Mouse (Mus musculus) MN1 (cell line): Measurements from ENCODE around the gene Aarsd1.
A peak's percentile ranks its signal among the peaks of the same experiment; 100 is the strongest.
"Not testable (repeated sequence)": the region's sequence is repeated elsewhere in the genome, so short reads cannot be mapped to it uniquely, and the experiment has no call there.

Experiments used
- DNase-seq: peaks from one replicate; pipeline ENCODE4 v3.0.0-alpha.2; 2016; ENCODE audit warnings: low spot score

The Aarsd1 gene

DNA sequence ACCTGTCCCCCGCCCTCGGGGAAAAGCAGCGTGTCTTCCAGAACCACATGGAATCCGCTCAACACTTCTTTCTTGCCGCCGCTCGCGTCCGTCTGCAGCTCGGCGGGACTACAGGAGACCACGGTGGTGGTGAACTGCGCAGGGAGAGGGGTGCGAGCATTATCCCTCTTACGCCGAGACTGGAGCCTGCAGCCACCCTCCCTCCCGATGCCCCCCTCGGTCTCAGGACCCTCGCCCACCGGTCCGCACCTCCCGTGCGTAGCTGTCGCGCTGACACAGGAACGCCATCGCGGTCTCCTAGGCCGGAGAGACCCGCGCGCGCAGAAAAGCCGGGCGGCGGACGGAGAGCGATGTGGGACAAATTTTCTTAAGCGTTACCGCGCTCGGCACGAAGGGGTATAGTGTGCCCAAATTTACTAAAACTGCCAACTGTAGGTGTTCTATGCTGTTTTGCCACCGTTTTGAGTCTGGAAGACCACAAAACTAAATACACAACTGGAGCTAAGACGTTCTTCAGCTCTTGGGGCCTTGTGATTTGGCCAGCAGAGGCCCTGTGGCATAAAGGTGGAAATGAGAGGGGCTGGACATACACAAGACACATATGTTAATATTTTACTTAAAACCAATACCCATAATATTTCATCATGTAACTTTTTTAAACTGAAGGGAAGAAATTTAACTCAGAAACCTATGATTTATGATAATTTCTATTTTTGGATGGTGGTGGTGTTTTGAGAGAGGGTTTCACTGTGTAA, at the start of gene Aarsd1:
Gene Aarsd1, minus strand, starts transcription at position 515 of the 755 bp plus-strand sequence.
- peak; percentile 87 for DNase-seq

DNA sequence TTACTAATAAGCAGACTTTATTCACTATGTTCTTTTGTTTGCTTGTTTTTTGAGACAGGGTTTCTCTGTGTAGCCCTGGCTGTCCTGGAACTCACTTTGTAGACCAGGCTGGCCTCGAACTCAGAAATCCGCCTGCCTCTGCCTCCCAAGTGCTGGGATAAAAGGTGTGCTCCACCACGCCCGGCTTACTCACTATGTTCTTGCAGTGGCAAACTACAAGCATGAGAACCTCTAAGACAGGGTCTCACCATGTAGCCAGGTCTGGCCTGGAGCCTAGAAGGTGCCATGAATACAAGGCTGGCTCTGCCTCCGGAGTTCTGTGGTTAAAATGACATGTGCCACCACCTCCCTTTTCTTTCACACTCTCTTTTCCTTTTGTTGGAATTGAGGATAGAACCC, 49.1 kb upstream of the Aarsd1 start:
- not testable (repeated sequence) for DNase-seq

DNA sequence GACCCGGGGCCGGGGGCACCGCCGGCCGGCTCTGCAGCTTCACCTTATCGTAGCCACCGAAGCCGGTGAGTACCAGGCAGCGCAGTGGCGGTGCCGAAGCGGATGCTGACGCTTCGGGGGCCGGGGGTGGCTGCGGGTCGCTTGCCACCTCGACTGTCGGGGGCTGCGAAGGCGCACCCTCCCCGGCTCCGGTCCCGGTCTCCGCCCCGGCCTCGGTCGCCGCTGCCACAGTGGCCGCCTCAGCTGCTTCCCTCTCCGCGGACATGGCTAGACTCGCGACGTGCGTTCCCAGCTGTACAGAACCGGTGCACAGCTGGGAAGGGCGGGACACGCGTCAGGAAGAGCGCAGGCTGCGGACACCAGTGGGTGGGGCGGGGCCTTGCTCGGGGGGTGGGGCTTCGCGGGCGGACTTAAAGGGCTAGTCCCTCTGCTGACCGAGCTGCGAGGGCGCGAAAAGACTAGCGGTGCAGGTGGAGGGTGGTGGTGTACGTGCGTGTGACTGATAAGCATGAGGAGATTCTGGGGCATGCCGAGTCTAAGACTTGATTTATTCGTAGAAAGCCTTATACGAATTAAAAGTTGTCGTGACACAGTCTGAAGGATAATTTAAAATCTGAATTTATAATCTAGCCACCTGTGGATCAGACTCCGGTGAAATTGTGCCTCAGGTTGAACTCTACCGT, 48.6 kb upstream of the Aarsd1 start, which contains the start of gene Vat1:
Gene Vat1, minus strand, starts transcription at position 362 of the 683 bp plus-strand sequence.
- DNase-seq = peak; percentile 78

DNA sequence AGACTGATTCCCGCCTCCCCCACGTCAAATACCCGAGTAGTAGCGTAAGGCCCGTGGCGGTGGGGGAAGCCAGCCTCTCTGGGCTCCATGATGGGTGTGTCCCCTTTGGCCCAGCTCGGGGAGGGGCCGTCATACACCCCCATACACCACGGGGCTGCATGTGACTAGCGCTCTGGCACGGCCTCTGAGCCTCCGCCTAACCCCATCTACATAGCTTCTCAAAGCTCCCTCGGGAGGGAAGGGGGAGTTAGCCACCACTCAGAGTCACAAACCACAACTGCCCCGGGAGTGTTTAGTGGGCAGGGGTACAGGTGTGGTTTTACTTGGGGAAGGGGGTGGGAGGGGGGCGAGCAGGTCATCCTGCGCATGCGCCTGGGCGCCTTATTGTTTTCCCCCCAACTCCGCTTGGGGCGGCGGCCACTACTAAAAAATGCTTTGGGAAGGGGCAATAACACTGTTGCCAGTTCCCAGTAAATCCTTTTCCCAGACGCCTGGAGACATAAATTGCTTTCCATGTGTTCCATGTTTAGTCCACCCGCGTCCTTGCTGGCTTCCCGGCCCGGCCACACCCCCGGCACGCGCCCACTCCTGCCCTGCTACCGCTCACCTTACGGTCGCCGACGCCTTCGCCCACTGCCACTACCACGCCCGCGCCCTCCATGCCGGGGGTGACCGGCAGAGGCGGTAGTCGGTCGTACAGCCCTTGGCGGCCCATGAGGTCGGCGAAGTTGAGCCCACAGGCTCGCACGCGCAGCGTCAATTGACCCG, 47.9 kb upstream of the Aarsd1 start:
- DNase-seq = peak; percentile 79

DNA sequence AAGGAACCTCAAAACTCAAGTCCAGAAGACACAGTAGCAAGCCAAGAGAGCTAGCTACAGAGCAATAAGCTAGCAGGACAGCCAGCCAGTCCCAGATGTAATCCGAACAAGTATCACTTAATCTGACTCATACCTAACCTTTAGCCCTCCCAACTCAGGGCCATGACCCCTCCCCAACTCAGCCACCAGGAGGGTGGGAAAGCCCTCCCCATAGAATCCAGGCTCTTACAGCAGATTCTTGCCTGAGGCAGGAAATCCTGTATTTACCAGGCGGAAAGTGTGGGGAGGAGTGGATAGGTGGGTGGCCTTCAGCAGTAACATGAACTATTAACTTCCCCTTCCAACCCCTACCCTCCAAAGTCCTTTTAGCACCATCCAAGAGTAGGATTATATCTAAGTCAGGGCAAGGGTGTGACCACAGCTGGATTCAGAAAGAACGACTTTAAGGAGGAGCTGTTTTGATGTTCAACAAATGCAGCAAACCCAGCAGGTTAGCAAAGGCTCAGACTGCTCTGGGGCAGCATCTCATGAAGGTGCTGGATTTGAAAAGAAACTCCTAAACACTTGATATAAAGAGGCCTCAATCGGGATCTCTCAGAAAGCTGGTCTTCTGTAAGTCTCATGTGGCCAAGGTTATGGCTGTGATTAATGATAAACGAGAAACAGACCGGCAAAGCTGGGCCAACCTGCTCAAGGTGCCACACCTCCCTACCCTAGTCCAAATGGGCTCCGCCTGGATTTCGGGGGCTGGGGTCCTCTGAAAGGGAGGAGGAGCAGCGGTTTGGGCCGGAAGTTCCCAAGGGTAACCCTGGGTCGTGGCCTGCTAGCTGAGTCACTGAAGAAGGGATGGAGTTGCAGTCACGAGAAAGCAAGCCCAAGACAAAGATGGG, 47.0 kb upstream of the Aarsd1 start, which contains the start of gene Rnd2:
Gene Rnd2, plus strand, starts transcription at position 789 of the 890 bp plus-strand sequence.
- no peak for DNase-seq

DNA sequence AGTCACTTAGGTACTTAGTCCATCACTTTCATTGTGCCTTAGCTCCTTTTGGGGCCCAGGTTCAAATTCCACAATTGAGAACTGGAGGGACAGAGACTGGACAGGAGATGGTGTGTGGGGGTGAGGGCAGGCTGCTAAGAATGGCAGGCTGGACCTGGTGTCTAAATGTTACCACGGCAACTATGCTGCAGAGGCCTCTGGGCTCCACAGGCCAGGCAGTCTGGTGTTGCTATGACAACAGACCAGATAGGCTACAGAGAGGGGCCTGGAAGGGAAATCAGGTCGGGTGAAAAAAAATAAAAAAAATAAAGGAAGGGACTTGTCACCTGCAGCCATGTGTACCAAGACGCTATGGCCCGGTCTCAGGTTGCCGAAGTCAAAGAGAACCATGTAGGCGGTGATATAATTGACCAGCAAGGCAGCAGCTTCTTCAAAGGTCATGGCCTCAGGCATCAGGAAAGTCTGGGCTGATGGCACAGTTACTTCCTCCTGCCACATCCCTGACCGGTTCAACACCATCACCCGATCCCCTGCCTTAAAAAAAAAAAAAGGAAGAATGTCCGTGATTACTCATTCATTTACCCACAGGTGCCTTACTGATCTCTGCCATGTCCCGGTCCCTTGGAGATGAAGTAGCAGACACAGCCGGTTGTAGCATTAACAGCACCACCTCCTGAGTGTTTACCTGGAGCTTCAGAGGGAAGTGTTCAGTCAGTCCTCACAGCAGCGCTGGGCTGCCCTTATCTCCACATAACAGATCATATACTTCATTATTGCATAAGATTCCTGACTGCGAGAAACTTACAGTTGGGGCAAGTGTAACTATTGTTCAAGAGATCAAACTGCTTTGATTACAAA, 45.4 kb upstream of the Aarsd1 start:
- peak; percentile 83 for DNase-seq

DNA sequence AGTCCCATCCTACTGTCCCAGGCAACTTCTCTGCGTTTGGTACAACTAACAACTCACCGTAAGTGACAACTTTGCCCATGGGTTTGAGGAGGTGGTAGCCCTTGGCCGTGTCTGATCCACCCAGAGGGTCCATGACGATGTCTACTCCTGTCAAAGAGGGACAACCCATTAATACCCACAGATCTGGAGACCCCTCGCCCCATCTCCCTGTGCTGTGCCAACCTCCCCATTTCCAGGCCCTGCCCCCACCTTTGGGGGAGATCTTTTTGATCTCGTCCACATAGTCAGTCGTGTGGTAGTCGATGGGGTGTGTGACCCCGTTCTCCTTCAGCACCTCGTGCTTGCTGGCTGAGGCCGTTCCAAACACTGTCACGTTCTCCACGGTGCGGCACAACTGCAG, 44.7 kb upstream of the Aarsd1 start:
- no peak for DNase-seq

DNA sequence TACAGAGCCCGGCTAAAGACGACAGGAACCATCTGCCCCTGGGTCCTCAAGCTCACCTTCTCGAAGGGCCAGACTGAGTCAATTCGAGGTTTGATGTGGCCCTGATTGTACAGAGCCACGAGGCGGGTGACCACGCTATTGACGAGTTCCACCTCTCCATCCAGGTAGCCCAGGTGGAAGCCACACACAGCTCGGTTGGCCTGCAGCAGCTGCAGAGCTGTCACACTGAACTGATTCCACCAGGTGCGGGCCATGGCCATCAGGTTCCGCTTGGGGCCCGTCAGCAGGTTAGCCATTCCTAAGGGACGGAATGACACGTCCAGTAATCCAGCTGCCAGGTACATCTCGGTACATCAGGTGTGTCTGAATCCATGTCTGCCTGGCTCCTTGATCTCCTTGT, 42.9 kb upstream of the Aarsd1 start:
- DNase-seq = no peak

DNA sequence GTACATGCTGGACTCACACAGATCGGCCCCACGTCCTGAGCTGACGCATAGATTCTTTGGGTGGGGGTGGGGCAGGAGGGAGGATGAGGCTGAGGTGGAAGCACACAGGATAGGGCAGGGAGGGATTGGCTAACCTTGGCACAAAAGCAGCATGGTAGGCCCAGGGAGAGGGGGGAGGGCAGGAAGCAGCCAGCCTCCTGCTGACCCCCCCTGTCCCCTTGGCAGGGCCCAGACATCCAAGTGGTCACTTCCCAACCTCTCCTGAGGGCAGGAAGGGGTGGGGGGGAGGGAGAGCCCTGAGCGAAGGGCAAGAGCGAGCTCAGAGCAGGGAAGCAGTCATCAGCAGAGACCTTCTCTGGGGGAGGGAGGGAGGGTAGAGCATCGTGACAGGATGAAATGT, 42.3 kb upstream of the Aarsd1 start:
- no peak for DNase-seq

DNA sequence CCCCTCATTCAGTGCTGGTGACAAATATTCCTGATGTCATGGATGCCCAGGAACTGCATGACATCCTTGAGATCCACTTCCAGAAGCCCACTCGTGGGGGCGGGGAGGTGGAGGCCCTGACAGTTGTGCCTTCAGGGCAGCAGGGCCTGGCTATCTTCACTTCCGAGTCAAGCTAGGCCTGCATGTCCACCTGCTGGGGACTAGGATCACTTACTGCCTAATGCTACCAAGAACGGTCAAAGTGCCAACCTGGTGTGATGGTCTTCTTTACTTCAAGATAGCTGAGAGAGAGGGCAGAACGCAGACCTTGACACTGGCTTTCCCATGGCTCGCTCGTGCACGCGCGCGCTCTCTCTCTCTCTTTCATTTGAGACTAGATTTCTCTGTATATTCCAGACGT, 40.8 kb upstream of the Aarsd1 start:
- DNase-seq = no peak

DNA sequence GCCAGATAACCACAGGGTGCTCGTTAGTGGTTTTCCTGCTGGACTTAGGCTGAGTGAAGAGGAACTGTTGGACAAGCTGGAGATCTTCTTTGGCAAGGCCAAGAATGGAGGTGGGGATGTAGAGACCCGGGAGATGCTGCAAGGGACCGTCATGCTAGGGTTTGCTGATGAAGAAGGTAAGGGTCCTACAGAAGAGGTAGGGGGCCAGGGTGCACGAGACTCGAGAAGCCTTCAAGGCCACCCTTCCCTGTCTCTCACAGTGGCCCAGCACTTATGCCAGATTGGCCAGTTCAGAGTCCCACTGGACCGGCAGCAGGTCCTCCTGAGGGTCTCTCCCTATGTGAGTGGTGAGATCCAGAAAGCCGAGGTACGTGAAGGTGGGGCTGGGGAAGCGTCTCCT, 40.2 kb upstream of the Aarsd1 start:
- DNase-seq = no peak

DNA sequence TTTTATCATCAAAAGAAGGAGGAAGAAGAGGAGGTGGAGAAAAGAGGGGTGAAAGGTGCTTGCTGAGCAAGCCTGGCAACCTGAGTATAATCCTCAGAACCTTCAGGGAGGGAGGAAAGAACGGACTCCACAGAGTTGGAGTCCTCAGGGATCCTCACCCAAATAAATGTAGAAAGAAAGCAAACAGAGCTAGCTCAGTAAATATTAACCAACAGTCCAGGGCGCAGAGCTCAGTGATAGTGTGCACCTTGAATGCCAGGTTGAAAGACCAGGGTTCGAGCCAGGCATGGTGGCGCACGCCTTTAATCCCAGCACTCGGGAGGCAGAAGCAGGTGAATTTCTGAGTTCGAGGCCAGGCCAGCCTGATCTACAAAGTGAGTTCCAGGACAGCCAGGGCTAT, 38.2 kb upstream of the Aarsd1 start:
- no peak for DNase-seq

DNA sequence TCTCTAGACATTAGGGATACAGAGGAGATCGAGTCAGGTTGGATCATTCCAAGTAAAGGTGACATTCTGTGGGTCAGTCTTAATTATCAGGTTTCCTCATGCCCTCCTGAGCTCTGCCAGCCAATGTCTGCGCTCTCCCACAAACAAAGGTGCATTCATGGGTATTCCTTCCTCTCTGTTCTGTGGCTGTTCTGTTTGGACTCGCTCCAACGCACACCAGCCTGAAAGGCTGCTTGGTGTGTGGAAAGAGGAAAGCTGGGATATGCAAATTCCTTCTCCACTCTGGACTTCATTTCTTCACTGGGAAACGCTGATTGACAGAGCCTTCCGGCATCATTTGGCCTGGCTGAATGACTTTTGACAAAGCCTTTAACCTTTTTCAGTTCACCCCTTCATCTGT, 37.3 kb upstream of the Aarsd1 start:
- DNase-seq = no peak

DNA sequence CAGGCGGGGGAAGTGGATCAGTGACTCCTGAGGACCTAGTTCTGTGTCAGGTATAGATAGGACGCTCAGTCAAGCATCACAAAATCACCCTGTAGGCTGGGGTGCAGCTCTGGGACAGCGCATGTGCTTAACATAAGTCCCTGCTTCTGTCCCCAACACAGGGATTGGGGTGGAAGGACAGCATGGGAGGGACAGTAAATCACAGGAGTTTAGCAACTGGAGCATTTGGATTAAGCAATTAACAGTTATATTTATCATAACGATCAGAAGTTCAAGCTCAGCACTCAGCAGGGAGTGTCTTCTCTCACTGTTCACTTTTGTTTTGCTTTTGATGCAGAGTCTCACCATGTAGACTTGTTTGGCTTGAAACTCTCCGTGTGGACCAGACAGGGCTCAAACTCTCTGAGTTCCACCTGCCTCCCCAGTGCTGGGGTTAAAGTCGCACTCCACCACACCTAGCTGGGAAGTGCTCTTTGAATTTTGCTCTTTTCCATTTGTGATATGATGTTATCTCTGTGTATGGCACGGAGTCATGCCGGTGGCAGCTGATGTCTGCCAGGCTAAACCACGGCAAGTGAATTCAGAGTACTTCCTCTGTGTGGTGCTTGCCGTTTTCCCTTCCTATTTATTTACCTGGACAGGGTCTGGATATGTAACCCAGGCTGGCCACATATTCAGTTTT, 34.8 kb upstream of the Aarsd1 start:
- DNase-seq = no peak

DNA sequence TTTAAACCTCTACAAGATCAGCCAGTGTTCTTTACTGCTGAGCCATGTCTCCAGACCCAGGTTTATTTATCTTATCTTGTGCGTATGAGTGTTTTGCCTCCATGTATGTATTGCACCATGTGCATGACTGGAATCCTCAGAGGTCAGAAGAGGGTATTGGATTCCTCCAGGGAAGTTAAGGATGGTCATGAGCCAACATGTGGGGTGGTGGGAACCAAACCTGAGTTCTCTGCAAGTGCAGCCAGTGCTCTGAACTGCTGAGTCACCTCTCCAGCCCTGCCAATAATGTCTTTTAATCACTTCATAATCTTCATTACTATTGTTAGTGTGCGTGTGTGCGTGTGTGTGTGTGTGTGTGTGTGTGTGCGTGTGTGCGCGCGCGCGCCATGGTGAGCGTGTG, 34.1 kb upstream of the Aarsd1 start:
- DNase-seq = no peak

DNA sequence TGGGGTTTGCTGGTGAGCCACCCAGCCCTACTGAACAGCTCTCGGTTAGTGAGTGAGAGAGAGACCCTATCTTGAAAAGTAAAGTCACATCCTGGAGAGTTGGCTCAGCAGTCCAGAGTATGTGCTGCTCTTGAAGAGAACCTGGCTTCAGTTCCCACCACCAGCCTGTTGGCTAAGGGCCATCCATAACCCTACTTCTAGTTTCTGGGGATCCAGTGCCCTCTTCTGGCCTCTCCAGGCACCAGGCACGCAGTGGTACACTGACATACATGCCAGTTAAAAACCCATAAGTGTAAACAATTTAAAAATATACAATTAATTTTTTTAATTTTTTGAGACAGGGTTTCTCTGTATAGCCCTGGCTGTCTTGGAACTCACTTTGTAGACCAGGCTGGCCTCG, 33.0 kb upstream of the Aarsd1 start:
- no peak for DNase-seq

DNA sequence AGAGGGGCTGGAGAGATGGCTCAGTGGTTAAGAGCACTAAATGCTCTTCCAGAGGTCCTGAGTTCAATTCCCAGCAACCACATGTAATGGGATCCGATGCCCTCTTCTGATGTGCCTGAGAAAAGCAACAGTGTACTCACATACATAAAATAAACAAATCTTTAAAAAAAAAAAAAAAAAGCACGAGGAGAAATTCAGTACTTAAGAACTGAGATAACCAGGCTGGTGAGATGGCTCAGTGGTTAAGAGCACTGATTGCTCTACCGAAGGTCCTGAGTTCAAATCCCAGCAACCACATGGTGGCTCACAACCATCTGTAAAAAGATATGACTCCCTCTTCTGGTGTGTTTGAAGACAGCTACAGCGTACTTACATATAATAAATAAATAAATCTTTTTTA, 32.2 kb upstream of the Aarsd1 start:
- DNase-seq = not testable (repeated sequence)

DNA sequence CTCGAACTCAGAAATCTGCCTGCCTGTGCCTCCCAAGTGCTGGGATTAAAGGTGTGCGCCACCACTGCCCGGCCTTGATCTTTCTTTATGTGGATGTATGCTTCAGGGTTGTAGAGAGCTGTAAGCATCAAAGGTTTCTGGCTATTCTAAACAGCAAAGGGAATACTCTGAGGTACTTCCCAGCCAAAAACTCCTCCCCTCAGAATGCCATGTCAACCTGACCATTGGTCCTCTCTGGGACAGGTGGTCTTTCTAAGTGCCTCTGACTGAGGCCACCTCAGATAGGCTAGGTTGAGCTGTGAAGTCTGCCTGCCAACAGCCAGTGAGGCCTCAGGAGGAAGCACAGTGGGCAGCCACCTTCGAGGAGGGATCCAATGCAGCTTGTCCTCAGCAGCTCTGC, 31.5 kb upstream of the Aarsd1 start:
- DNase-seq = no peak

DNA sequence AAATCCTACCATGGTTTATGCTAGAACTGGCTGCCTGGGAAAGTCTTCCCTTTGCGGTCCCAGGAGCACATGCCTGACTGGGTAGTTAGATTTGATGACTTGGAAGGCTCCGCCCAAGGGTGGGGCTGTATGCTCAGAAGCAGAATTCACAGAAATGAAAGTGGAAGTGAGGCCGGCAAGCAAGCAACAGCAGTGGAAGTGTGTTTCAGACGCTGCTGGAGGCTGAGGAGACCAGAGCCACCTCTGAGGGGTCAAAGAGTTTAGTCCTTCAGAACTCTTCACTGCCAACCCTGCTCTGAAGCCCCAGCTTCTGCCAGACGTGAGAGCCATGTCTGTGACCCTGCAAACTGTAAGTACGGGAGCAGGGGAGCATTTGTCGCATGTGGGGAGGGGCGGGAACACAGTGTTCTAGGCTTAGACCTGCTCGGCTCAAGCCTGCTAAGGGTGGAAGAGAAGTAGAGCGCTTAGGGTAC, 30.9 kb upstream of the Aarsd1 start, which contains the start of gene Ifi35:
Gene Ifi35, plus strand, starts transcription at position 134 of the 473 bp plus-strand sequence.
- peak; percentile 90 for DNase-seq

DNA sequence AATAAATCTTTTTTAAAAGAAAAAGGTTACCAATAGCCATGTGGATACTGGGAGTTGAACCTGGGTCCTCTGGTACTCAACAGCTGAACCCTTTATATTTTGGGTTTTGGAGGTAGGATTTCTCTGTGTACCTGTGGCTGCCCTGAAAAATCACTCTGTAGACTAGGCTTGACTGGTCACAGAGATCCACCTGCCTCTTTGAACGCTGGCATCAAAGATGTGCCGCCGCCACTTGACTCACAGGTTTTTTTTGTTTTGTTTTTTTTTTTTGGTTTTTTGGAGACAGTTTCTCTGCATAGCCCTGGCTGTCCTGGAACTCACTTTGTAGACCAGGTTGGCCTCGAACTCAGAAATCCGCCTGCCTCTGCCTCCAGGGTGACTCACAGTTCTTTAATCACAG, 30.4 kb upstream of the Aarsd1 start:
- DNase-seq = no peak
